Mouse (Mus musculus) myocyte (in vitro differentiated cells): ENCODE results near the gene Ptprm. TPM values are rescaled to one million over a fixed set of nuclear protein-coding genes. Genes with fewer than 3 reads are reported as not detected.

Source experiments
- H3K27me3 ChIP-seq: one replicate; pipeline ENCODE4 v1.6.1; 2011; ENCODE audit not compliant: control insufficient read depth, insufficient read depth, insufficient read length
- H3K36me3 ChIP-seq: one replicate; pipeline ENCODE4 v1.6.1; 2011; ENCODE audit not compliant: control insufficient read depth, insufficient read depth
- H3K4me2 ChIP-seq: one replicate; pipeline ENCODE4 v1.6.1; 2011; ENCODE audit warnings: low read depth, control low read depth
- H3K4me3 ChIP-seq: one replicate; pipeline ENCODE4 v1.5.1; 2011; ENCODE audit warnings: mild to moderate bottlenecking, control low read depth, moderate library complexity
- H3K79me2 ChIP-seq: one replicate; pipeline ENCODE4 v1.6.1; 2011; ENCODE audit not compliant: control insufficient read depth, insufficient read depth
- H3ac ChIP-seq: one replicate; pipeline ENCODE4 v1.6.1; 2011; ENCODE audit not compliant: control insufficient read depth, insufficient read length
- CEBPB ChIP-seq: IDR thresholded peaks from 2 replicates; pipeline ENCODE4 v1.6.1; 2011; ENCODE audit warnings: mild to moderate bottlenecking, moderate library complexity; ENCODE audit not compliant: poor library complexity, insufficient read depth, severe bottlenecking
- E2F4 ChIP-seq: IDR thresholded peaks from one replicate; pipeline ENCODE4 v1.6.1; 2011; ENCODE audit warnings: mild to moderate bottlenecking, control low read depth, moderate library complexity; ENCODE audit not compliant: insufficient read depth
- MAX ChIP-seq: IDR thresholded peaks from one replicate; pipeline ENCODE4 v1.6.1; 2011; ENCODE audit warnings: low read depth, mild to moderate bottlenecking, control low read depth
- MYOD1 ChIP-seq, 3 experiments: IDR thresholded peaks; one replicate each; pipeline ENCODE4 v1.6.1; 2011; ENCODE audit warnings: control low read depth in 2 of 3, low read depth in 2 of 3, mild to moderate bottlenecking in 2 of 3, moderate library complexity in 1 of 3; ENCODE audit not compliant: insufficient read length in 2 of 3, control insufficient read depth in 1 of 3
- MYOG ChIP-seq, 3 experiments: IDR thresholded peaks; one replicate each; pipeline ENCODE4 v1.6.1; 2011; ENCODE audit warnings: control low read depth in 2 of 3, low read depth in 2 of 3, mild to moderate bottlenecking in 2 of 3; ENCODE audit not compliant: insufficient read length in 2 of 3, control insufficient read depth in 1 of 3, insufficient read depth in 1 of 3
- POLR2A ChIP-seq: IDR thresholded peaks from one replicate; pipeline ENCODE4 v1.6.1; 2011; ENCODE audit warnings: low read depth, mild to moderate bottlenecking, control low read depth, moderate library complexity; ENCODE audit not compliant: insufficient read length
- POLR2AphosphoS2 ChIP-seq: IDR thresholded peaks from one replicate; pipeline ENCODE4 v1.6.1; 2011; ENCODE audit warnings: low read depth, control low read depth; ENCODE audit not compliant: insufficient read length
- REST ChIP-seq: IDR thresholded peaks from one replicate; pipeline ENCODE4 v1.6.1; 2011; ENCODE audit warnings: mild to moderate bottlenecking, control low read depth, moderate library complexity; ENCODE audit not compliant: insufficient read depth, insufficient read length
- SRF ChIP-seq: IDR thresholded peaks from one replicate; pipeline ENCODE4 v1.6.1; 2011; ENCODE audit warnings: low read depth; ENCODE audit not compliant: control insufficient read depth, insufficient read length
- TCF12 ChIP-seq: IDR thresholded peaks from one replicate; pipeline ENCODE4 v1.6.1; 2011; ENCODE audit warnings: mild to moderate bottlenecking, control low read depth; ENCODE audit not compliant: poor library complexity, insufficient read depth, severe bottlenecking
- TCF3 ChIP-seq: IDR thresholded peaks from one replicate; pipeline ENCODE4 v1.6.1; 2011; ENCODE audit warnings: low read depth, control low read depth; ENCODE audit not compliant: insufficient read length
- USF1 ChIP-seq: IDR thresholded peaks from one replicate; pipeline ENCODE4 v1.6.1; 2011; ENCODE audit warnings: low read depth, mild to moderate bottlenecking, control low read depth, moderate library complexity
- polyA plus RNA-seq: library from polyadenylated mRNA; unstranded; fragments of >200 nt; fragmentation: generic; extraction: Trizol; gene quantifications from one replicate; pipeline ENCODE4 v1.2.1, GENCODE M21; 2012; ENCODE audit warnings: missing spikeins

Gene Ptprm
- polyA plus RNA-seq, 1 experiment: 6.5 TPM

DNA sequence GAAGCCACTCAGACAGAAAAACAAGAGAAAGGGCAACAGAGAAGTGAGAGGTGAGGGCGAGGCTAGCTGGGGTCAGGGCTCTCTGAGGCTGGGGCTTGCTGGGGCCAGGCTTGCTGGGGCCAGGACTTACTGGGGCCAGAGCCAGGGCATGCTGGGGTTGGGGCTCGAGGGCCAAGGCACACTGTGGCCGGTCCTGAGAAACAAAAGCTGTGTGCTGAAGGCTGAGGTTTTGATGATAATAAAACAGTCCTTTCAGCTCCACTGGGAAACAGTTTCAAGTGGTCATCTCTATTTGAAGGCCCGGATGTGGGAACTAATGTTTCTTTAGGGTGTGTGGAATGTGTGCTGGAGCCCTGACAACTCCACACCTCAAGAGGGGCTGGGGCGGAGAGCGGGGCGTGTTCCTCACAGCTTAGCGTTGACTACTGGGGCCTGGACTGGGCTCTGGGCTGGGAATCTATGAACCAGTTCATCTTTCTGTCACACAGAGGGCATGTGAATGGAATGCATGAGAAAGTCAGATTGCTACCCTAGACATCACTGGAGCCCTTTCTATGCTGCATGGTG, 615.4 kb downstream of the Ptprm start:
- no peaks in the 10 kb centered on the region for H3K36me3 ChIP-seq
- H3K4me3 ChIP-seq: no peak overlapping the region
- no peaks in the 10 kb centered on the region for H3K27me3 ChIP-seq
- no peak overlapping the region for H3ac ChIP-seq
- no peak for TF ChIP-seq TCF3
- TF ChIP-seq USF1: no peak
- no peak for TF ChIP-seq POLR2AphosphoS2
- no peak for TF ChIP-seq MYOD1 (IDR thresholded peaks at IDR 0.05; ENCODE audit: control insufficient read depth in 1 of 3, insufficient read length in 2 of 3, low read depth in 2 of 3)
- TF ChIP-seq E2F4: no peak
- TF ChIP-seq MAX: no peak
- TF ChIP-seq TCF12: no peak
- no peak for TF ChIP-seq SRF
- no peak for TF ChIP-seq MYOG (IDR thresholded peaks at IDR 0.05; ENCODE audit: control insufficient read depth in 1 of 3, insufficient read depth in 1 of 3, insufficient read length in 2 of 3, low read depth in 2 of 3)
- no peak for TF ChIP-seq REST
- TF ChIP-seq CEBPB: no peak
- TF ChIP-seq POLR2A: no peak
- H3K79me2 ChIP-seq: no peaks in the 10 kb centered on the region
- H3K4me2 ChIP-seq: no peak overlapping the region

GRCm38 (mm10) chr17:66738331-66738730, 615.9 kb downstream of the Ptprm start:
- no peaks in the 10 kb centered on the region for H3K36me3 ChIP-seq
- H3K4me3 ChIP-seq: no peak overlapping the region
- no peak overlapping the region for H3ac ChIP-seq
- TF ChIP-seq POLR2A: no peak
- TF ChIP-seq MYOG (IDR thresholded peaks at IDR 0.05; ENCODE audit: control insufficient read depth in 1 of 3, insufficient read depth in 1 of 3, insufficient read length in 2 of 3, low read depth in 2 of 3): no peak
- no peak for TF ChIP-seq MYOD1 (IDR thresholded peaks at IDR 0.05; ENCODE audit: control insufficient read depth in 1 of 3, insufficient read length in 2 of 3, low read depth in 2 of 3)
- no peak for TF ChIP-seq TCF12
- TF ChIP-seq CEBPB: no peak
- no peak for TF ChIP-seq USF1
- TF ChIP-seq MAX: no peak
- H3K4me2 ChIP-seq: no peak overlapping the region
- no peaks in the 10 kb centered on the region for H3K27me3 ChIP-seq
- no peaks in the 10 kb centered on the region for H3K79me2 ChIP-seq

DNA sequence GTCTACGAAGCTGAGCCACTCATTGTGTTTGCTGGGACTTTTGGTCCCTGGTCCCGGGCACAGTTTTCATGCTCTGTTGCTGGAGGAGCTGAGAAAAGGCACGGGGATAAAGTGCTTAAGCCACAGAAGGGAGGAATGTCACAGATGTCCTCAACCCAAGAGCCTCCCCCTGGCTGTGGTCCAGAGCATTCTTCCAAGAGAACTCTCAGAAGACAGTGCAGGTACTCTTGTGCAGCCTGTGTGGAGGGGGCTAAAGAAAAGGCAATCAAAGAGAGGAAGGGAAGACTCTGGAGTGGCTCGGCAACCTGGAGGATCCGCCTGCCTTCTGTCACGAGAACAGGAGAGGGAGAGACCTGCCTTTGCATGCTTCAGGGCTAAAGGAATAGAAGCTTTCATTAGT, 617.8 kb downstream of the Ptprm start:
- Histone ChIP-seq H3K79me2 (no peaks in the 10 kb centered on the region), H3K36me3 (no peaks in the 10 kb centered on the region), H3ac (no peak overlapping the region), H3K27me3 (no peaks in the 10 kb centered on the region), H3K4me3 (no peak overlapping the region), H3K4me2 (no peak overlapping the region)
- TF ChIP-seq TCF12: no peak
- TF ChIP-seq POLR2AphosphoS2: no peak
- TF ChIP-seq MAX: no peak
- TF ChIP-seq E2F4: no peak
- TF ChIP-seq SRF: no peak
- TF ChIP-seq MYOD1 (IDR thresholded peaks at IDR 0.05; ENCODE audit: control insufficient read depth in 1 of 3, insufficient read length in 2 of 3, low read depth in 2 of 3): no peak
- no peak for TF ChIP-seq MYOG (IDR thresholded peaks at IDR 0.05; ENCODE audit: control insufficient read depth in 1 of 3, insufficient read depth in 1 of 3, insufficient read length in 2 of 3, low read depth in 2 of 3)
- no peak for TF ChIP-seq USF1
- no peak for TF ChIP-seq POLR2A
- TF ChIP-seq REST: no peak
- TF ChIP-seq CEBPB: no peak
- no peak for TF ChIP-seq TCF3

DNA sequence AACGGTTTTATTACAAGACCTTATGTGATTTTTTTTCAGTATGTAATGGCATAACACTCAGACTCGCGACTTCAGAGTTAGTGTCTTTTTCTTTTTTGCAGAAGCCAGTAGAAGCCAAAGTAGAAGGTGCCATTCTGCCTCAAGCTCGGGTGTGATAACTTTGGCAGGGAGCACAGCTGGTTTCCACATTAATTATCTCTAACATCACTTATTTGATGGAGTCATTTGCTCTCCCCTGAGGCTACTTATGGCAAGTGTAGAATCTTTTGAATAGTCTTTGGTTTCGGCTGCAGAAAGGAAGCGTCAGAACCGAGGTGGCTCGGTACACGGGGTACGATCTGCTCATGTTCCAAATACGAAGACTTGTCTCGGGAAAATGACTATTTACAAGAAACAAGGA, 620.7 kb downstream of the Ptprm start:
- no peak overlapping the region for H3ac ChIP-seq
- H3K4me3 ChIP-seq: no peak overlapping the region
- no peaks in the 10 kb centered on the region for H3K36me3 ChIP-seq
- no peak overlapping the region for H3K4me2 ChIP-seq
- H3K79me2 ChIP-seq: no peaks in the 10 kb centered on the region
- H3K27me3 ChIP-seq: no peaks in the 10 kb centered on the region
- TF ChIP-seq E2F4: no peak
- TF ChIP-seq MYOG (IDR thresholded peaks at IDR 0.05; ENCODE audit: control insufficient read depth in 1 of 3, insufficient read depth in 1 of 3, insufficient read length in 2 of 3, low read depth in 2 of 3): no peak
- TF ChIP-seq POLR2A: no peak
- no peak for TF ChIP-seq MYOD1 (IDR thresholded peaks at IDR 0.05; ENCODE audit: control insufficient read depth in 1 of 3, insufficient read length in 2 of 3, low read depth in 2 of 3)
- TF ChIP-seq TCF12: no peak
- TF ChIP-seq USF1: no peak
- no peak for TF ChIP-seq MAX
- TF ChIP-seq REST: no peak
- TF ChIP-seq SRF: no peak

DNA sequence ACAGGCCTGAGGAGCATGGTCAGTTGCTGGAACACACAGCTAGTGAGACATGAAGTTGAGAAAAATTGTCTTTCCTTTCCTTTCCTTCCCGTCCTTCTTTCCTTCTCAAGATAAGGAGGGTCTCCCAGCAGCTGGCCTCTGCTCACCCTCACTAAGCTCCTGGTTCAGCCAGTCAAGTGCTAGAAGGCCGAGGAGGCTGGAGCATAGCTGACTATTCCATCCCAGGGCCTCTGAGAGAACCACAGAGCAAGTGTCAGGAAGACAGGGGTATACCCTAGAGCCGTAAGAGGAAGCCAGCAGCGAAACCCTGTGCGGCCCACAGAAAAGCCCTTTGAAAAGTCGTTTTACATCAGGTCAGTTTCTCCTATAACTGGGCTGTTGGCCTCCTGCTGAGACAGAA, 624.3 kb downstream of the Ptprm start:
- TF ChIP-seq MYOD1 (IDR thresholded peaks at IDR 0.05; ENCODE audit: control insufficient read depth in 1 of 3, insufficient read length in 2 of 3, low read depth in 2 of 3) (no peak), MAX (no peak), POLR2A (no peak), E2F4 (no peak), TCF3 (no peak)
- Histone ChIP-seq H3ac (no peak overlapping the region), H3K27me3 (no peaks in the 10 kb centered on the region), H3K79me2 (no peaks in the 10 kb centered on the region), H3K36me3 (no peaks in the 10 kb centered on the region), H3K4me3 (no peak overlapping the region), H3K4me2 (no peak overlapping the region)
